Mouse (Mus musculus) testis, adult 2 months (tissue): ENCODE measurements at regions not wholly inside any gene's neighbourhood (a gene's known extent, or its start where the extent isn't known, plus 50 kb on each side); places are given as distances from the start of the nearest gene placed in this dataset.

Experiments used
- H3K27ac ChIP-seq: fragments of 200-500 bp; 2 replicates; pipeline ENCODE4 v1.5.1; 2012; ENCODE audit warnings: low read depth, low read length; ENCODE audit not compliant: control insufficient read depth, insufficient read depth
- H3K27me3 ChIP-seq: fragments of 200-500 bp; 2 replicates; pipeline ENCODE4 v1.6.1; 2012; ENCODE audit warnings: mild to moderate bottlenecking, low read length, moderate library complexity; ENCODE audit not compliant: control insufficient read depth, insufficient read depth
- H3K36me3 ChIP-seq: fragments of 200-500 bp; 2 replicates; pipeline ENCODE4 v1.6.1; 2012; ENCODE audit warnings: mild to moderate bottlenecking, low read length; ENCODE audit not compliant: control insufficient read depth, insufficient read depth
- H3K4me1 ChIP-seq: fragments of 200-500 bp; 2 replicates; pipeline ENCODE4 v1.6.1; 2012; ENCODE audit warnings: low read length; ENCODE audit not compliant: control insufficient read depth, insufficient read depth
- H3K4me3 ChIP-seq: fragments of 200-500 bp; 2 replicates; pipeline ENCODE4 v1.5.1; 2012; ENCODE audit warnings: low read depth, mild to moderate bottlenecking, low read length, moderate library complexity, mixed read lengths; ENCODE audit not compliant: control insufficient read depth
- CTCF ChIP-seq: fragments of 200-500 bp; IDR thresholded peaks from 2 replicates; pipeline ENCODE4 v1.5.1; 2012; ENCODE audit warnings: low read depth, mild to moderate bottlenecking, inconsistent platforms, low read length, moderate library complexity; ENCODE audit not compliant: control insufficient read depth, insufficient read depth, insufficient replicate concordance
- POLR2A ChIP-seq: fragments of 200-500 bp; IDR thresholded peaks from 2 replicates; pipeline ENCODE4 v1.6.1; 2012; ENCODE audit warnings: low read depth, mild to moderate bottlenecking, inconsistent platforms, low read length, moderate library complexity; ENCODE audit not compliant: control insufficient read depth

- TF ChIP-seq POLR2A (no peak), CTCF (no peak)
- H3K4me1 ChIP-seq, result peaks cover 6% of the 10 kb centered on the region
- H3K27ac ChIP-seq, result no peak overlapping the region
- no peaks in the 10 kb centered on the region for H3K27me3 ChIP-seq
- H3K4me3 ChIP-seq, result peak overlapping the region; percentile 30
- H3K36me3 ChIP-seq, result no peaks in the 10 kb centered on the region
These were observed 93.3 kb downstream of the Spry2 start for GRCm38 (mm10) chr14:105803281-105803680.

GRCm38 (mm10) chr14:105802529-105803280, 93.9 kb downstream of the Spry2 start:
- Histone ChIP-seq H3K36me3 (no peaks in the 10 kb centered on the region), H3K4me1 (peaks cover 6% of the 10 kb centered on the region), H3K27me3 (no peaks in the 10 kb centered on the region), H3K4me3 (peak overlapping the region; percentile 30), H3K27ac (no peak overlapping the region)
- TF ChIP-seq CTCF, result no peak

- no peak overlapping the region for H3K27ac ChIP-seq
- no peaks in the 10 kb centered on the region for H3K36me3 ChIP-seq
- no peaks in the 10 kb centered on the region for H3K27me3 ChIP-seq
- peaks cover 6% of the 10 kb centered on the region for H3K4me1 ChIP-seq
- TF ChIP-seq CTCF (no peak), POLR2A (no peak)
- H3K4me3 ChIP-seq, result no peak overlapping the region
These were observed 96.3 kb downstream of the Spry2 start for GRCm38 (mm10) chr14:105800142-105800925.

GRCm38 (mm10) chr14:105799401-105799861, 97.2 kb downstream of the Spry2 start:
- Histone ChIP-seq H3K27ac (no peak overlapping the region), H3K27me3 (no peaks in the 10 kb centered on the region), H3K4me1 (peaks cover 6% of the 10 kb centered on the region), H3K36me3 (no peaks in the 10 kb centered on the region), H3K4me3 (no peak overlapping the region)
- TF ChIP-seq POLR2A (no peak), CTCF (no peak)

GRCm38 (mm10) chr14:105793010-105793702, 103.5 kb downstream of the Spry2 start:
- Histone ChIP-seq H3K36me3 (no peaks in the 10 kb centered on the region), H3K27me3 (no peaks in the 10 kb centered on the region)
- TF ChIP-seq POLR2A (no peak), CTCF (no peak)

GRCm38 (mm10) chr14:105790441-105790840, 106.2 kb downstream of the Spry2 start:
- Histone ChIP-seq H3K27ac (no peak overlapping the region), H3K36me3 (no peaks in the 10 kb centered on the region), H3K4me3 (no peak overlapping the region), H3K27me3 (no peaks in the 10 kb centered on the region), H3K4me1 (no peaks in the 10 kb centered on the region)
- TF ChIP-seq POLR2A (no peak), CTCF (no peak)

More at GRCm38 (mm10) chr14:105793010-105793702, 103.5 kb downstream of the Spry2 start:
- H3K4me3 ChIP-seq, result no peak overlapping the region
- H3K27ac ChIP-seq, result no peak overlapping the region
- H3K4me1 ChIP-seq, result no peaks in the 10 kb centered on the region

GRCm38 (mm10) chr14:105783428-105783827, 113.2 kb downstream of the Spry2 start:
- H3K4me1 ChIP-seq, result no peaks in the 10 kb centered on the region
- no peak overlapping the region for H3K4me3 ChIP-seq
- no peaks in the 10 kb centered on the region for H3K27me3 ChIP-seq
- no peak overlapping the region for H3K27ac ChIP-seq
- TF ChIP-seq POLR2A (no peak), CTCF (no peak)
- H3K36me3 ChIP-seq, result no peaks in the 10 kb centered on the region
